Mouse (Mus musculus) limb, embryonic 11.5 days (tissue): ENCODE data around the gene Cacng4. TPM values are rescaled to one million over a fixed set of nuclear protein-coding genes. Genes with fewer than 3 reads are reported as not detected.

Source experiments
- ATAC-seq: fragments of 200-750 bp; cut with Nextera tagmentation; 2 replicates; pipeline ENCODE4 v1.8.0; 2017; ENCODE audit warnings: low read depth; ENCODE audit not compliant: insufficient number of reproducible peaks, low FRiP score, low TSS enrichment
- DNase-seq: peaks from one replicate; pipeline ENCODE4 v3.0.0-alpha.2; 2015; ENCODE audit warnings: low spot score
- H3K27ac ChIP-seq: fragments of 300-500 bp; sonication (generic); replicated peaks from 2 replicates; pipeline ENCODE4 v1.5.1; 2014; ENCODE audit warnings: low read depth, mild to moderate bottlenecking, low read length
- H3K27me3 ChIP-seq: fragments of 300-500 bp; sonication (generic); 2 replicates; pipeline ENCODE4 v1.6.1; 2014; ENCODE audit warnings: mild to moderate bottlenecking, low read length, mixed read lengths; ENCODE audit not compliant: control insufficient read depth, insufficient read depth
- H3K36me3 ChIP-seq: fragments of 300-500 bp; sonication (generic); 2 replicates; pipeline ENCODE4 v1.6.1; 2014; ENCODE audit warnings: mild to moderate bottlenecking, low read length, moderate library complexity, mixed read lengths; ENCODE audit not compliant: control insufficient read depth, insufficient read depth
- H3K4me1 ChIP-seq: fragments of 300-500 bp; sonication (generic); 2 replicates; pipeline ENCODE4 v1.6.1; 2014; ENCODE audit warnings: low read length, mixed read lengths; ENCODE audit not compliant: control insufficient read depth, insufficient read depth
- H3K4me2 ChIP-seq: fragments of 300-500 bp; sonication (generic); 2 replicates; pipeline ENCODE4 v1.6.1; 2014; ENCODE audit warnings: low read depth, mild to moderate bottlenecking, moderate library complexity; ENCODE audit not compliant: severe bottlenecking
- H3K4me3 ChIP-seq: fragments of 300-500 bp; sonication (generic); 2 replicates; pipeline ENCODE4 v1.5.1; 2014; ENCODE audit warnings: low read depth, low read length
- H3K9ac ChIP-seq: fragments of 300-500 bp; sonication (generic); 2 replicates; pipeline ENCODE4 v1.6.1; 2014; ENCODE audit warnings: mild to moderate bottlenecking, low read length
- H3K9me3 ChIP-seq: fragments of 300-500 bp; sonication (generic); 2 replicates; pipeline ENCODE4 v1.6.1; 2016; ENCODE audit warnings: low read length; ENCODE audit not compliant: control insufficient read depth
- WGBS: fragments of 180-500 bp; shearing (Covaris S2); extraction: QIAGEN DNeasy Blood & Tissue Kit; methylation state at CpG from one replicate; pipeline ENCODE4 v1.1.7; 2014; 5-methylcytosine and 5-hydroxymethylcytosine counted together
- polyA plus RNA-seq: library from polyadenylated mRNA; unstranded; fragments of >200 nt; fragmentation: Nextera tagmentation; extraction: Ambion mirVana; gene quantifications from 2 replicates; pipeline ENCODE4 v1.2.1, GENCODE M21; 2014

The Cacng4 gene
- polyA plus RNA-seq, 1 experiment from 2014 or later = 2.7 TPM

DNA sequence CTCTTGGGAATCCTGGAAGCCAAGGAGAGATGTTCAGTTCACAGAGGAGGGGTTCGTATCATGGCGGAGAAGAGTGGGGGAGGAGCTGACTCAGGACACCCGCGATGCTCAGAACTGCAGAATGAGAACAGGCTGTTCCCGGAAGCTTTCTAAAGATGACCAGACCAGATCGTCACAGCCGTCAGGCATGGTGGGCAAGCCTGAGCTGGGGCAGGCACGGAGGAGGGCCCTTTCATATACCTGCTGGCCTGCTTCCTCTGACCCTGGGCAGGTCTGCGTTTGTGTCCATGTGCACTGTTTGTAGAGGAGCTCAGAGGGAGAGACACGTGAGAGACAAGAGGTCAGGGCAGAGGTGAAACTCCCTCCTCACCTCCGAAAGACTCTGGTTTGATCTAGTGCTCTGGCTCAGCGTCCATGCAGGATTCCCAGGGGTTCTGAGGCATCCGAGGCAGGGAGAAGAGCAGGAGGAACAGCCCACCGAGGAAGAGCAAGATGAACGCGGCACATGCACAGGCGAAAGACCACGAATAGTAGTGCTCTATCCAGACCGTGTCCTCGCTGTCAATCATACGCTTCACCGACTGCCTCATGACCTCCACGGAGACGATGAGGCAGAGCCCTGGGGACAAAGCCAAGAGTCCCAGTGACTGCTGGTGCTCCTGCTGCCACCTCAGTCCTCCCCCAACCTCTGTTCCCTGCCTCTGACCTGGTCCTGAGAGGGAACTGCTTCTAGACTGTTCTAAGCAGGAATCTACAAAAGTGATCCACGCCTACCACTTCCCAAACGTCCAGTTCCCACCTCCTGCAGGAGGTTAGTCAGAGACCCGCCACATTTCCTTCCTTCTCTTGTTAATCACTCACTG is 90.9 kb downstream of the Cacng4 start:
- Histone ChIP-seq H3K4me2 (no peak overlapping the region), H3K4me3 (no peak overlapping the region), H3K27me3 (no peaks in the 10 kb centered on the region), H3K4me1 (0 out of 2 replicates have a peak, but pooled peaks cover 2% of the 10 kb centered on the region), H3K36me3 (no peaks in the 10 kb centered on the region), H3K27ac (no peak overlapping the region), H3K9me3 (no peaks in the 10 kb centered on the region), H3K9ac (no peak overlapping the region)
- WGBS = 67% methylated on average over 27 of the region's 27 CpGs
- ATAC-seq = no peak
- DNase-seq = no peak

DNA sequence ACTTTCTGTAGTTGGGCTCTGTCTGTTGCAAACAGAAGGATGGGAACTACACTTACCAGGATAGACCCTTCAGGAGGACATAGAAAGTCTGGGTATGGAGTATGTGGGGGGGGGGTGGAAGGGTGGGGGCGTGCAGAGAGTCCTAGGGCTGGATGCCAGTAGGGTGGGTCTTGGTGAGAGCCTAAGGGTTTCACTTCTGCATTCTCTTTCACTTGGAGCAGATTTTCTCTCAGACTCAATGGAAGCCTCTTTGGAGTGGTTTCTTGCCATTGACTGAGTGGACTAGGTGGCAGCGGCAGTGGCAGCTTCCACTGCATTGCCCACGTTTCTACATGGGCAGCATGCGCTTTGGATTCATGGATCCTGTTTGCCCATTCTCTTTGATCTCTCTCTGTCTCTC is 94.4 kb downstream of the Cacng4 start:
- no peak overlapping the region for H3K4me3 ChIP-seq

DNA sequence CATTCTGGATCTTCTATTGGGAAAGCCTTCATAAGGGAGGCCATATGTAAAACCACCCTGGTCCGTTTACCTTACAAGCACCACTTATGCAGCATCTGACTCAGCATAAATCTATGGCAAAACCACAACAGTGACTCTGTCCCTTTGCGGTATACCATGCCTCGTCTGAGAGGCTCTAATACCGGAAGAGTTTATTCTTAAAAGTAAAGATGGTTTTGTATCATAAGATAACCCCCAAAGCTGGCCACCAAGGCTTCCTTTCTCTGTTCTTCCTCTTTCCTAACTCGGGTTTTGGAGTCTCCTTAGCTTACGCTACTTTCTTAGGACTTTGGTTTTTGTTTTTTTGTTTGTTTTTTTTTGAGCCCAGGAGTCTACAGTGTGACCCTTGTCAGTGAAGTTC is 101.0 kb downstream of the Cacng4 start:
- DNase-seq (no peak), ATAC-seq (no peak)
- Histone ChIP-seq H3K4me3 (no peak overlapping the region), H3K4me1 (0 out of 2 replicates have a peak, but pooled peaks cover 3% of the 10 kb centered on the region), H3K9me3 (no peaks in the 10 kb centered on the region), H3K27ac (no peak overlapping the region), H3K36me3 (no peaks in the 10 kb centered on the region; the same call in 1 of the 2 replicates), H3K27me3 (no peaks in the 10 kb centered on the region), H3K9ac (no peak overlapping the region), H3K4me2 (no peak overlapping the region)
- WGBS = 86% methylated on average over 6 of the region's 6 CpGs

More for the DNA sequence above, 94.4 kb downstream of the Cacng4 start:
- no peaks in the 10 kb centered on the region for H3K9me3 ChIP-seq
- H3K4me1 ChIP-seq = 0 out of 2 replicates have a peak, but pooled peaks cover 5% of the 10 kb centered on the region
- H3K27me3 ChIP-seq = no peaks in the 10 kb centered on the region
- 95% methylated on average over 4 of the region's 4 CpGs for WGBS
- H3K4me2 ChIP-seq = no peak overlapping the region
- H3K9ac ChIP-seq = no peak overlapping the region
- ATAC-seq = no peak
- H3K27ac ChIP-seq = no peak overlapping the region
- no peak for DNase-seq
- H3K36me3 ChIP-seq = no peaks in the 10 kb centered on the region

GRCm38 (mm10) chr11:107691569-107691968 is 102.8 kb downstream of the Cacng4 start:
- 91% methylated on average over 8 of the region's 8 CpGs for WGBS
- DNase-seq = no peak

DNA sequence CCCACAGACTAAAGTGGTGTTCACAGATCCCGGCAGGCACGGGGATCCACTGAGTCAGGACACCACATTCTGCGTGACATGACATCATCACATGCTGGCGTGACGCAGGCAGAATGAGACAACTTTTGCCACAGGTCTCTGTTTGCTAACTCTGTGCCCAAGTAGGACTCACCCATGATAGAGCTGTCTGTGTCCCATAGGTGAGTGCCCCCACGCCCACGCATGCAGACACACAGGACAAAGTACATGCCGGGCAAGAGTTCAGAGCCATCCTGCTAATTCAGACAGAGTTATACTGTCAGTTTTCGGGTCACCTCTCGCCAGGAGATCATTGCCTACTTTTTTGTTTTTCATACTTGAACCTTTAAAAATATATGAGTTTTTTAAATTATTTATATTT is 105.9 kb downstream of the Cacng4 start:
- Histone ChIP-seq H3K4me3 (no peak overlapping the region), H3K4me2 (no peak overlapping the region), H3K9ac (no peak overlapping the region), H3K4me1 (peaks cover 5% of the 10 kb centered on the region; the same call in 1 of the 2 replicates), H3K9me3 (no peaks in the 10 kb centered on the region), H3K27ac (no peak overlapping the region), H3K36me3 (peaks cover 10% of the 10 kb centered on the region), H3K27me3 (no peaks in the 10 kb centered on the region)
- WGBS = 96% methylated on average over 10 of the region's 10 CpGs
- DNase-seq (no peak), ATAC-seq (no peak)

More at GRCm38 (mm10) chr11:107691569-107691968, 102.8 kb downstream of the Cacng4 start:
- Histone ChIP-seq H3K27ac (no peak overlapping the region), H3K4me1 (0 out of 2 replicates have a peak, but pooled peaks cover 3% of the 10 kb centered on the region), H3K4me3 (no peak overlapping the region), H3K36me3 (peaks cover 1% of the 10 kb centered on the region; the same call in 1 of the 2 replicates), H3K9me3 (no peaks in the 10 kb centered on the region), H3K27me3 (no peaks in the 10 kb centered on the region), H3K4me2 (no peak overlapping the region), H3K9ac (no peak overlapping the region)
- no peak for ATAC-seq

DNA sequence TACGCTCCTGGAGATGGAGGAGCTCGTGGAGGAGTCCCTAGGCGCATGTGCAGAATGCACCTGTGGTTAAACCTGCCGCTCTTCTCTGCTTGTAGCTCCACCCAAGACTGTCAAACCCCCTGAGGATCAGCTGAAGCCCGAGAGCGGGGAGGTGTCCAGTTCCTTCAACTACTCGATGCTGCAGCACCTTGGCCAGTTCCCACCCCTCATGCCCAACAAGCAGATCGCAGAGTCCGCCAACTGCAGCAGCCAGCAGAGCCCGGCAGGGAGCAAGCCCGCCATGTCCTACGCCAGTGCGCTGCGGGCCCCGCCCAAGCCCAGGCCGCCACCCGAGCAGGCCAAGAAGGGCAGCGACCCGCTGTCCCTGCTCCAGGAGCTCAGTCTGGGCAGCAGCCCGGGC is 108.1 kb downstream of the Cacng4 start:
- Histone ChIP-seq H3K4me2 (no peak overlapping the region), H3K9me3 (no peaks in the 10 kb centered on the region), H3K27me3 (no peaks in the 10 kb centered on the region), H3K36me3 (peaks cover 10% of the 10 kb centered on the region), H3K9ac (no peak overlapping the region), H3K4me3 (no peak overlapping the region), H3K27ac (no peak overlapping the region), H3K4me1 (peaks cover 5% of the 10 kb centered on the region; the same call in 1 of the 2 replicates)
- WGBS = 83% methylated on average over 20 of the region's 20 CpGs
- ATAC-seq (no peak), DNase-seq (no peak)

- peaks cover 5% of the 10 kb centered on the region; the same call in 1 of the 2 replicates for H3K4me1 ChIP-seq
- no peak overlapping the region for H3K4me3 ChIP-seq
- H3K36me3 ChIP-seq = peaks cover 10% of the 10 kb centered on the region
- H3K9ac ChIP-seq = no peak overlapping the region
- H3K4me2 ChIP-seq = no peak overlapping the region
- H3K27me3 ChIP-seq = no peaks in the 10 kb centered on the region
- DNase-seq (peak; percentile 58), ATAC-seq (no peak)
- 49% methylated on average over 19 of the region's 19 CpGs for WGBS
- no peaks in the 10 kb centered on the region for H3K9me3 ChIP-seq
- no peak overlapping the region for H3K27ac ChIP-seq
Observed at GRCm38 (mm10) chr11:107683544-107684465, 110.6 kb downstream of the Cacng4 start.

GRCm38 (mm10) chr11:107682694-107683355 is 111.5 kb downstream of the Cacng4 start:
- no peak overlapping the region for H3K27ac ChIP-seq
- H3K9me3 ChIP-seq = no peaks in the 10 kb centered on the region
- H3K9ac ChIP-seq = no peak overlapping the region
- WGBS = 84% methylated on average over 9 of the region's 9 CpGs
- peaks cover 5% of the 10 kb centered on the region; the same call in 1 of the 2 replicates for H3K4me1 ChIP-seq
- H3K4me2 ChIP-seq = no peak overlapping the region
- H3K36me3 ChIP-seq = peaks cover 10% of the 10 kb centered on the region
- H3K4me3 ChIP-seq = no peak overlapping the region
- no peaks in the 10 kb centered on the region for H3K27me3 ChIP-seq
- ATAC-seq (no peak), DNase-seq (no peak)
